Mouse (Mus musculus) brain, embryonic 14.5 days (tissue): ENCODE data around the gene Gm6040.

ENCODE experiments used
- CTCF ChIP-seq: fragments of 200-500 bp; IDR thresholded peaks from 2 replicates; pipeline ENCODE4 v1.5.1; 2012; ENCODE audit warnings: inconsistent platforms, mild to moderate bottlenecking, moderate library complexity, borderline replicate concordance; ENCODE audit not compliant: insufficient read depth, insufficient read length; ENCODE audit errors: extremely low read depth
- POLR2A ChIP-seq: fragments of 200-500 bp; IDR thresholded peaks from 2 replicates; pipeline ENCODE4 v1.6.1; 2012; ENCODE audit warnings: mild to moderate bottlenecking, inconsistent platforms, borderline replicate concordance; ENCODE audit not compliant: poor library complexity, insufficient read depth, insufficient read length, severe bottlenecking; ENCODE audit errors: extremely low read depth

DNA sequence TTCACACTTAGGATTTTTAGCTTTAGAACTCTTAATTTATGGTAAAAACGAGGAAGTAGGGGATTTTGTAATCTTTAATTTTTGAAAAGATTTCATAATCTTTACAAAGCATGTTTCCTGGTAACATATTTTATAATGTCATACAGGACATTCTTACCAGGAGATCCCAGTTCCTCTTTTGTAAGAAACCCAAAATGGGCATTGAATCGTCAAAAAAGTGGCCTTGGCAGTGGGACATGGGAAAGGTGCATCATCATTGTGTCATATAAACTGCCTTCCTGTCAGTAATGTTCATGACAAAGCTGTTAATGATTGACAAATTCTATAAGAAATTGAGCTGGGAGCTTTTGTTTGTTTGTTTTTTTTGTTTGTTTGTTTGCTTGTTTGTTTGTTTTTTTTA is 13.6 kb downstream of the Gm6040 start:
- TF ChIP-seq POLR2A: no peak
- TF ChIP-seq CTCF: no peak
